ENCODE assay signal across 8 mouse cellular contexts in genomic region chr12:40446450-40447381, GRCm38 (mm10). TPM values are rescaled to one million over a fixed set of nuclear protein-coding genes. Genes with fewer than 3 reads are reported as not detected.
DNase-seq lines count a peak whose midpoint lies in the region; ATAC-seq lines count a peak whose summit lies in the region.

No protein-coding gene starts in this region.

- H3K9me3 ChIP-seq in embryonic facial prominence, embryonic 10.5 days = no peaks in the 10 kb centered on the region
- H3K9me3 ChIP-seq in heart, embryonic 10.5 days = no peaks in the 10 kb centered on the region
- H3K9me3 ChIP-seq in kidney, embryonic 14.5 days (ENCODE audit: control insufficient read depth, low read length) = no peaks in the 10 kb centered on the region
- H3K9me3 ChIP-seq in liver, embryonic 15.5 days (replicated peaks) = no peaks in the 10 kb centered on the region
- H3K9me3 ChIP-seq in neural tube, embryonic 12.5 days = no peaks in the 10 kb centered on the region

- DNase-seq in CD8-positive naive resting alpha-beta T cell, adult 2 months (ENCODE audit: low read depth in 2 of 2, low spot score in 2 of 2) = peak; percentile 20 to 25
- peak; percentile 36 for DNase-seq in adrenal gland, adult 8-10 months
- peak; percentile 77 for DNase-seq in embryonic facial prominence, embryonic 10.5 days (ENCODE audit: low spot score)
- peak; percentile 80 for DNase-seq in heart, embryonic 10.5 days (ENCODE audit: low spot score)
- peak; percentile 36 for DNase-seq in urinary bladder, postnatal 25 days (ENCODE audit: low spot score)

- H3K4me3 ChIP-seq in embryonic facial prominence, embryonic 10.5 days = peak overlapping the region; percentile 76
- peak overlapping the region; percentile 87 for H3K4me3 ChIP-seq in heart, embryonic 10.5 days
- H3K4me3 ChIP-seq in kidney, embryonic 14.5 days (ENCODE audit: low read length) = peak overlapping the region; percentile 78
- peak overlapping the region; percentile 79 for H3K4me3 ChIP-seq in liver, embryonic 15.5 days (replicated peaks)
- peak overlapping the region; percentile 82 for H3K4me3 ChIP-seq in neural tube, embryonic 12.5 days

- 0 out of 2 replicates have a peak, but pooled peaks cover 4% of the 10 kb centered on the region for H3K27me3 ChIP-seq in embryonic facial prominence, embryonic 10.5 days (replicated peaks; ENCODE audit: low read depth, poor library complexity, severe bottlenecking)
- H3K27me3 ChIP-seq in heart, embryonic 10.5 days (ENCODE audit: insufficient read depth, poor library complexity, severe bottlenecking) = no peaks in the 10 kb centered on the region
- H3K27me3 ChIP-seq in kidney, embryonic 14.5 days (ENCODE audit: control insufficient read depth, insufficient read depth, low read length) = no peaks in the 10 kb centered on the region
- peaks cover 48% of the 10 kb centered on the region for H3K27me3 ChIP-seq in liver, embryonic 15.5 days
- no peaks in the 10 kb centered on the region for H3K27me3 ChIP-seq in neural tube, embryonic 12.5 days (replicated peaks)

- peaks cover 40% of the 10 kb centered on the region for H3K4me1 ChIP-seq in embryonic facial prominence, embryonic 10.5 days
- H3K4me1 ChIP-seq in heart, embryonic 10.5 days = peaks cover 29% of the 10 kb centered on the region
- H3K4me1 ChIP-seq in kidney, embryonic 14.5 days (ENCODE audit: control insufficient read depth, insufficient read depth, low read length) = peaks cover 17% of the 10 kb centered on the region; the same call in 1 of the 2 replicates
- H3K4me1 ChIP-seq in liver, embryonic 15.5 days (replicated peaks) = peaks cover 22% of the 10 kb centered on the region
- H3K4me1 ChIP-seq in neural tube, embryonic 12.5 days = peaks cover 19% of the 10 kb centered on the region

- H3K36me3 ChIP-seq in embryonic facial prominence, embryonic 10.5 days (replicated peaks) = no peaks in the 10 kb centered on the region
- no peaks in the 10 kb centered on the region for H3K36me3 ChIP-seq in heart, embryonic 10.5 days
- no peaks in the 10 kb centered on the region for H3K36me3 ChIP-seq in kidney, embryonic 14.5 days (ENCODE audit: control insufficient read depth, insufficient read depth, low read length)
- no peaks in the 10 kb centered on the region for H3K36me3 ChIP-seq in liver, embryonic 15.5 days (replicated peaks)
- H3K36me3 ChIP-seq in neural tube, embryonic 12.5 days = no peaks in the 10 kb centered on the region

- under 1% methylated on average over 44 of the region's 44 CpGs for whole genome bisulfite sequencing in embryonic facial prominence, embryonic 10.5 days
- WGBS in heart, embryonic 10.5 days = under 1% methylated on average over 44 of the region's 44 CpGs
- under 1% methylated on average over 44 of the region's 44 CpGs for WGBS in kidney, embryonic 14.5 days
- WGBS in liver, embryonic 15.5 days (ENCODE audit: insufficient replicate concordance) = under 1% methylated on average over 44 of the region's 44 CpGs
- under 1% methylated on average over 44 of the region's 44 CpGs for WGBS in neural tube, embryonic 12.5 days

- H3K4me2 ChIP-seq in kidney, embryonic 14.5 days (replicated peaks; ENCODE audit: low read depth, low read length) = peak overlapping the region; percentile 71
- peak overlapping the region; percentile 92 for H3K4me2 ChIP-seq in liver, embryonic 15.5 days
- peak overlapping the region; percentile 74 for H3K4me2 ChIP-seq in neural tube, embryonic 12.5 days (replicated peaks)

- H3K27ac ChIP-seq in embryonic facial prominence, embryonic 10.5 days (replicated peaks) = peak overlapping the region; percentile 90
- peak overlapping the region; percentile 88 for H3K27ac ChIP-seq in heart, embryonic 10.5 days
- H3K27ac ChIP-seq in kidney, embryonic 14.5 days (ENCODE audit: low read depth, low read length) = peak overlapping the region; percentile 76
- no peak overlapping the region for H3K27ac ChIP-seq in liver, embryonic 15.5 days (replicated peaks)
- peak overlapping the region; percentile 85 for H3K27ac ChIP-seq in neural tube, embryonic 12.5 days

- peak overlapping the region; percentile 74 for H3K9ac ChIP-seq in kidney, embryonic 14.5 days (ENCODE audit: low read depth, low read length)
- H3K9ac ChIP-seq in liver, embryonic 15.5 days = peak overlapping the region; percentile 40; the same call in 1 of the 2 replicates
- H3K9ac ChIP-seq in neural tube, embryonic 12.5 days = peak overlapping the region; percentile 86

- ATAC-seq in kidney, embryonic 14.5 days (ENCODE audit: low FRiP score, low TSS enrichment) = peak; percentile 24
- ATAC-seq in liver, embryonic 15.5 days (ENCODE audit: insufficient read depth) = no peak
- peak; percentile 15 for ATAC-seq in neural tube, embryonic 12.5 days (ENCODE audit: low FRiP score, low read depth)

RNA-seq across cellular contexts. Expression of gene Dock4, which starts 1.0 kb away (rescaled TPM):
- total RNA-seq in adrenal gland, adult 8-10 months (2022) = 10 to 100 TPM; 17.5 to 29.9 (median 24.6) TPM
- 18.1 and 19.5 TPM in 2 replicates for polyA plus RNA-seq in embryonic facial prominence, embryonic 10.5 days (2016; fragmentation: Nextera tagmentation; extraction: Ambion mirVana)
- polyA plus RNA-seq in heart, embryonic 10.5 days (2016; fragmentation: Nextera tagmentation; extraction: Ambion mirVana) = 7.4 and 10.5 TPM in 2 replicates
- 12.2 and 17.9 TPM in 2 replicates for polyA plus RNA-seq in kidney, embryonic 14.5 days (2014; fragmentation: Nextera tagmentation; extraction: Ambion mirVana)
- 0.89 and 0.94 TPM in 2 replicates for polyA plus RNA-seq in liver, embryonic 15.5 days (2015; fragmentation: Nextera tagmentation; extraction: Ambion mirVana)
- polyA plus RNA-seq in neural tube, embryonic 12.5 days (2016; fragmentation: Nextera tagmentation; extraction: Ambion mirVana) = 40.2 and 42.7 TPM in 2 replicates

RNA-seq across cellular contexts. Expression of gene Zfp277, which starts 1.0 kb away (rescaled TPM):
- total RNA-seq in adrenal gland, adult 8-10 months (2022) = 10 to 100 TPM; 17.9 to 20.4 (median 19.4) TPM
- polyA plus RNA-seq in embryonic facial prominence, embryonic 10.5 days (2016; fragmentation: Nextera tagmentation; extraction: Ambion mirVana) = 39.0 and 39.9 TPM in 2 replicates
- polyA plus RNA-seq in heart, embryonic 10.5 days (2016; fragmentation: Nextera tagmentation; extraction: Ambion mirVana) = 32.4 and 38.9 TPM in 2 replicates
- 48.4 and 51.9 TPM in 2 replicates for polyA plus RNA-seq in kidney, embryonic 14.5 days (2014; fragmentation: Nextera tagmentation; extraction: Ambion mirVana)
- polyA plus RNA-seq in liver, embryonic 15.5 days (2015; fragmentation: Nextera tagmentation; extraction: Ambion mirVana) = 6.6 and 6.9 TPM in 2 replicates
- polyA plus RNA-seq in neural tube, embryonic 12.5 days (2016; fragmentation: Nextera tagmentation; extraction: Ambion mirVana) = 30.7 and 31.2 TPM in 2 replicates

Comparison
In these comparisons a context has a peak if more than half of its experiments do, and no peak if none do; other contexts are left out.
1. DNase-seq: peak in every context shown above with its lines; median percentile 80 in heart, embryonic 10.5 days; 77 in embryonic facial prominence, embryonic 10.5 days; 36 in adrenal gland, adult 8-10 months; 36 in urinary bladder, postnatal 25 days; 22 in CD8-positive naive resting alpha-beta T cell, adult 2 months.